Mouse (Mus musculus): ENCODE results near the gene Kit.

- no peak for TF ChIP-seq ZC3H11A (IDR thresholded peaks at IDR 0.05; ENCODE audit: borderline replicate concordance, low read depth, low read length)
- TF ChIP-seq MAFK (IDR thresholded peaks at IDR 0.05; ENCODE audit: insufficient read depth, low read depth, low read length): no peak
- TF ChIP-seq HCFC1 (IDR thresholded peaks at IDR 0.05; ENCODE audit: borderline replicate concordance, insufficient read depth, low read length): no peak
- no peak for TF ChIP-seq ZNF384 (IDR thresholded peaks at IDR 0.05; ENCODE audit: low read depth, low read length)
These were observed 20.6 kb downstream of the Kit start for GRCm38 (mm10) chr5:75595319-75595718.
